Mouse (Mus musculus) lung, postnatal 0 days (tissue): ENCODE results near the gene Osbpl9. TPM values are rescaled to one million over a fixed set of nuclear protein-coding genes. Genes with fewer than 3 reads are reported as not detected.

Experiments used
- ATAC-seq: fragments of 200-750 bp; cut with Nextera tagmentation; 2 replicates; pipeline ENCODE4 v1.8.0; 2017; ENCODE audit warnings: moderate library complexity
- DNase-seq: peaks from one replicate; pipeline ENCODE4 v3.0.0-alpha.2; 2016; ENCODE audit warnings: low spot score
- H3K27ac ChIP-seq: fragments of 300-500 bp; sonication (generic); 2 replicates; pipeline ENCODE4 v1.5.1; 2014; ENCODE audit warnings: antibody characterized with exemption, mild to moderate bottlenecking, low read length, mixed read lengths
- H3K27me3 ChIP-seq: fragments of 300-500 bp; sonication (generic); replicated peaks from 2 replicates; pipeline ENCODE4 v1.6.1; 2014; ENCODE audit warnings: low read length, mixed read lengths; ENCODE audit not compliant: insufficient read depth
- H3K36me3 ChIP-seq: fragments of 300-500 bp; sonication (generic); 2 replicates; pipeline ENCODE4 v1.6.1; 2014; ENCODE audit warnings: low read length, mixed read lengths; ENCODE audit not compliant: insufficient read depth
- H3K4me1 ChIP-seq: fragments of 300-500 bp; sonication (generic); 2 replicates; pipeline ENCODE4 v1.6.1; 2014; ENCODE audit warnings: antibody characterized with exemption, low read depth, low read length, mixed read lengths; ENCODE audit not compliant: insufficient read depth
- H3K4me2 ChIP-seq: fragments of 300-500 bp; sonication (generic); replicated peaks from 2 replicates; pipeline ENCODE4 v1.6.1; 2014; ENCODE audit warnings: low read depth, mild to moderate bottlenecking, low read length, moderate library complexity, mixed read lengths
- H3K4me3 ChIP-seq: fragments of 300-500 bp; sonication (generic); 2 replicates; pipeline ENCODE4 v1.5.1; 2014; ENCODE audit warnings: low read depth, low read length
- H3K9ac ChIP-seq: fragments of 300-500 bp; sonication (generic); replicated peaks from 2 replicates; pipeline ENCODE4 v1.6.1; 2014; ENCODE audit warnings: low read depth, mild to moderate bottlenecking
- H3K9me3 ChIP-seq: fragments of 300-500 bp; sonication (generic); 2 replicates; pipeline ENCODE4 v1.6.1; 2016; ENCODE audit warnings: low read length, mixed read lengths
- CTCF ChIP-seq: IDR thresholded peaks from 2 replicates; pipeline ENCODE4 v1.5.1; 2016; ENCODE audit warnings: antibody characterized with exemption, mild to moderate bottlenecking
- EP300 ChIP-seq: IDR thresholded peaks from 2 replicates; pipeline ENCODE4 v1.6.1; 2016; ENCODE audit warnings: antibody characterized with exemption, mild to moderate bottlenecking, control low read depth
- WGBS: fragments of 180-500 bp; shearing (Covaris S2); extraction: QIAGEN DNeasy Blood & Tissue Kit; methylation state at CpG from one replicate; pipeline ENCODE4 v1.1.7; 2014; 5-methylcytosine and 5-hydroxymethylcytosine counted together
- polyA plus RNA-seq: library from polyadenylated mRNA; unstranded; fragments of >200 nt; fragmentation: Nextera tagmentation; extraction: Ambion mirVana; gene quantifications from 2 replicates; pipeline ENCODE4 v1.2.1, GENCODE M21; 2015

Gene Osbpl9
- polyA plus RNA-seq, 1 experiment from 2014 or later, result 98.5 TPM

DNA sequence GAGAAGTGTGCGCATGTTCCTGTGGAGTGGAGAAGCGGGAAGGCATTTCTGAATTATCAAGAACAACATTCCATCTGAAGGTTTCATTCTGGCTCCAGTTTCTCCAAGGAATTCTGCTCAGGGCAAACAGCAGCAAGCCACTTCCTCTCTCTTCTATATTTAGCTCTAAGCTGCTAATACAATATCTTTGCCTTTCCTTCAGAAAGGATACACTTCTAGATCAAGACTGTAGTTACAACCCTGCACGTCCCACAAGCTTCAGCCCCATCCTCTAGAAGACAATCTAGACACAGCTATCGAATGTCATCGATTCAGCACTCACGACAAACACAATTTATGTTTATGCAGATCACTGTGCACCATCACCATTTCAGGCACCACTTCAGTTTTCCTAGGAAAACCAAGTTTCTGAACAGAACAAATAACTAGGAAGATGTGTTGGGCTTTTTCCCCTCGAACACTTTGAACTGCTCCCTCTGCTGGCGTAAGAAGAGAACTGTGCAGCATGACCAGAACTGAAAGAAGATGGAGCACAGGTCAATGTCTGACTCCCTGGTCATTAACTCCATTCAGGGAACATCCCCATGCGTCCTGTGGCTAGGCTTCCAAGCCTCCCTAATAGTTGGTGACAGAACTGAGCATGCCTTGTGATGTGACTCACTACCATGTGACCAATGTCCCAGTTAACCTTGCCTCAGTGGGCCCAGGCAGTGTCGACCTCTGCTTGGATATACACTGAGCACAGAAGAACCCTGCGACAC, 54.6 kb downstream of the Osbpl9 start:
- Histone ChIP-seq H3K27ac (peak overlapping the region; percentile 80), H3K4me1 (peaks cover 15% of the 10 kb centered on the region; the same call in 1 of the 2 replicates), H3K4me2 (peak overlapping the region; percentile 46), H3K9ac (no peak overlapping the region), H3K4me3 (peak overlapping the region; percentile 12; the same call in 1 of the 2 replicates), H3K27me3 (no peaks in the 10 kb centered on the region), H3K9me3 (no peaks in the 10 kb centered on the region), H3K36me3 (peaks cover 2% of the 10 kb centered on the region; the same call in 1 of the 2 replicates)
- peak; percentile 88 for TF ChIP-seq CTCF
- TF ChIP-seq EP300, result peak; percentile 92
- peak; percentile 87 for DNase-seq
- peak; percentile 81 for ATAC-seq
- 29% methylated on average over 11 of the region's 11 CpGs for WGBS

DNA sequence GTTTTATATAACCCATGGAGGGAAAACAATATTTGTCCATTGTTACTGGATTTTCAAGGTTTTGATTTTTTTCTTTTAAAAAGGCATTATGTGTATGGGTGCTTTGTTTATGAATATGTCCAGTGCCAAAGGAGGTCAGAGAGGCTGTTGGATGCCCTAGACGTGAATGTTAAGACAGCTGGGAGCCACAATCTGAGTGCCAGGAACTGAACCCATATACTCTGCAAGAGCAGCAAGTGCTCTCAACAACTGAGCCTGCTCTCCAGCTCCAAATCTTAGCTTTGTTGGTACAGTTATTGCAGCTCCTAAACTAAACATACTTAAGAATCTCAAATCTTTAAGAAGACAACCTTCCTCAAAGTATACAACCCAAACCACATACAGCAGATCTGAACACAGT, 59.0 kb downstream of the Osbpl9 start:
- no peak for TF ChIP-seq CTCF
- no peak for TF ChIP-seq EP300

DNA sequence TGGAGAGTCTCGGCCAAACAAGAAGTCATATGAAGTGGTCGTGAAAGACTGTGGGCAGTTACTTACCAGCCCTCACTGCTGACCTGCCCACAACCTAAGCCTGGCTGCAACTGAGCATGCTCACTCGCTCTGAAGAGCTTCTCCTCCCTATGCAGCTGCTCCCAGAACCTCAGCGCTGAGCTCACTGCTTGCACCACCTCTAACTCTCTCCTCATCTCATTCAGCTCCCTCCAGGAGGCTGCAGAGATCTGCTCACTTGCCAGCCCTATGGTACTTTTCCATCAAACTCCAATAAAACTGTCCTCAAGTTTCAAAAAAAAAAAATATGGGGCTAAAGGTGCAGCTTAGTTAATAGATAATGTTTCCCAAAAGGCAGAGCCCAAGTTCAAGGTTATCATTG, 63.5 kb downstream of the Osbpl9 start:
- H3K4me3 ChIP-seq, result no peak overlapping the region
- no peak overlapping the region for H3K9ac ChIP-seq
- no peak overlapping the region for H3K4me2 ChIP-seq
- H3K4me1 ChIP-seq, result no peaks in the 10 kb centered on the region
- DNase-seq, result peak; percentile 44
- H3K36me3 ChIP-seq, result no peaks in the 10 kb centered on the region
- 41% methylated on average over 4 of the region's 4 CpGs for WGBS
- TF ChIP-seq EP300 (no peak), CTCF (no peak)
- no peaks in the 10 kb centered on the region for H3K9me3 ChIP-seq
- no peaks in the 10 kb centered on the region for H3K27me3 ChIP-seq
- H3K27ac ChIP-seq, result no peak overlapping the region
- peak; percentile 60 for ATAC-seq

More for the DNA sequence above, 59.0 kb downstream of the Osbpl9 start:
- Histone ChIP-seq H3K36me3 (no peaks in the 10 kb centered on the region), H3K9ac (no peak overlapping the region), H3K9me3 (no peaks in the 10 kb centered on the region), H3K27me3 (no peaks in the 10 kb centered on the region), H3K4me2 (no peak overlapping the region), H3K27ac (peak overlapping the region; percentile 20; the same call in 1 of the 2 replicates), H3K4me1 (peaks cover 15% of the 10 kb centered on the region; the same call in 1 of the 2 replicates), H3K4me3 (no peak overlapping the region)
- WGBS, result 25% methylated on average over 1 of the region's 1 CpGs
- no peak for DNase-seq
- ATAC-seq, result no peak

DNA sequence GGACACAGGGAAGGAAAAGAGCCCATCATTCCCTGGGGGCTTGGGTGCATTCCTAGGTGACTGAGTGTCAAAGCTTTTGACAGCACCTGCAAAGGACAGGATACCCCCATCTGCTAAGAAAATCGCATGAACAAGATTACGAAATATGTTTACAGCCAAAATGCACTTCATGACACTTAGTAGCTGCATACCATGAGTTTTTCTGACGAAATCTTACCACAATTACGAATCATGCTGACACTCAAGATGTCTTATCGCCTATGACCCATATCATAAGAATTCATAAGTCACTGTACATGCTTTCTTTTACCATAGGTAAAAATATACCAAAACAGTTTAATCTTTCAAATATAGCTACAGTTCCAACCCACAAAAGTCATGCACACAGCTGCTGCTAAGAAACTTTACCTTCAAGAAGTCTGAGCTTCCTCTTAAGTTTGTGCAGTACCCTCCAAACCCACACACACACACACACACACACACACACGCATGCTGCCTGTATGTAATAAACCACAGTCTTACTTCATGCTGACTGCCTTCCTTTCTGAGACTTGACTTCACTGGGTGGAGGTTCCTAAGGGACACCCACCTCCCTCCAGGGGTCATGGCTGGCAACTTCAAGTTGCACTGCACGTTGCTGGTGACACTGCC, 65.5 kb downstream of the Osbpl9 start:
- WGBS, result 49% methylated on average over 7 of the region's 7 CpGs
- no peaks in the 10 kb centered on the region for H3K9me3 ChIP-seq
- TF ChIP-seq CTCF, result no peak
- TF ChIP-seq EP300, result peak; percentile 100
- peak overlapping the region; percentile 69 for H3K27ac ChIP-seq
- no peak overlapping the region for H3K4me3 ChIP-seq
- H3K36me3 ChIP-seq, result no peaks in the 10 kb centered on the region
- H3K4me2 ChIP-seq, result no peak overlapping the region
- H3K4me1 ChIP-seq, result no peaks in the 10 kb centered on the region
- ATAC-seq (peak; percentile 89), DNase-seq (peak; percentile 89)
- H3K27me3 ChIP-seq, result no peaks in the 10 kb centered on the region
- no peak overlapping the region for H3K9ac ChIP-seq

DNA sequence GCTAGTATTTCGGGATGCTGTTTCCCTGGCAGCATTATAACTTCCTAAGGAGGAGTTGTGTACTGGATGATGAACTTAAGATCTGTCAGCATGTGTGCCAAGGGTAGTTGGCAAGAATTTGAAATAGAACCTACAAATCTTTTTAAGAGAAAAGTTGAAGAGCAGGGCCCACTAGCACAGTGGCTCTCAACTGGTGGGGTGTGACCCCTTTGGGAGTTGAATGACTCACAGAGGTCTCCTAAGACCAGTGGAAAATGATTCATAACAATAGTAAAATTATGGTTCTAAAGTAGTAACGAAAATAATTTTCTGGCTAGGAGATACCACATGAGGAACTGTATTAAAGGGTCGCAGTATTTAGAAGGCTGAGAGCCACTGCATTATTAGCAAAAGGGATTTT, 67.1 kb downstream of the Osbpl9 start:
- H3K9me3 ChIP-seq, result no peaks in the 10 kb centered on the region
- no peaks in the 10 kb centered on the region for H3K36me3 ChIP-seq
- H3K4me1 ChIP-seq, result no peaks in the 10 kb centered on the region
- DNase-seq (no peak), ATAC-seq (no peak)
- TF ChIP-seq EP300, result no peak
- TF ChIP-seq CTCF, result no peak
- WGBS, result 84% methylated on average over 3 of the region's 3 CpGs
- no peak overlapping the region for H3K4me3 ChIP-seq
- no peak overlapping the region for H3K4me2 ChIP-seq
- no peak overlapping the region for H3K27ac ChIP-seq
- no peak overlapping the region for H3K9ac ChIP-seq
- no peaks in the 10 kb centered on the region for H3K27me3 ChIP-seq

GRCm38 (mm10) chr4:109131256-109131872, 70.7 kb downstream of the Osbpl9 start:
- Histone ChIP-seq H3K4me3 (no peak overlapping the region), H3K9ac (no peak overlapping the region), H3K36me3 (no peaks in the 10 kb centered on the region), H3K27me3 (no peaks in the 10 kb centered on the region), H3K4me2 (no peak overlapping the region), H3K9me3 (no peaks in the 10 kb centered on the region), H3K4me1 (no peaks in the 10 kb centered on the region), H3K27ac (peak overlapping the region; percentile 28; the same call in 1 of the 2 replicates)
- WGBS, result 76% methylated on average over 10 of the region's 10 CpGs
- no peak for TF ChIP-seq CTCF
- TF ChIP-seq EP300, result peak; percentile 73
- ATAC-seq, result peak; percentile 82
- peak; percentile 38 for DNase-seq
